Mouse (Mus musculus) heart, embryonic 15.5 days (tissue): ENCODE measurements around the gene Atrnl1. TPM values are rescaled to one million over a fixed set of nuclear protein-coding genes. Genes with fewer than 3 reads are reported as not detected.

Experiments used
- ATAC-seq: fragments of 200-750 bp; cut with Nextera tagmentation; replicated peaks from 2 replicates; pipeline ENCODE4 v1.8.0; 2017; ENCODE audit warnings: low read depth, moderate TSS enrichment; ENCODE audit not compliant: insufficient number of reproducible peaks, insufficient read depth, low FRiP score
- H3K27ac ChIP-seq: fragments of 300-500 bp; sonication (generic); 2 replicates; pipeline ENCODE4 v1.5.1; 2015; ENCODE audit warnings: mild to moderate bottlenecking, inconsistent platforms
- H3K27me3 ChIP-seq: fragments of 300-500 bp; sonication (generic); 2 replicates; pipeline ENCODE4 v1.6.1; 2015; ENCODE audit warnings: inconsistent platforms
- H3K36me3 ChIP-seq: fragments of 300-500 bp; sonication (generic); 2 replicates; pipeline ENCODE4 v1.6.1; 2015; ENCODE audit warnings: mild to moderate bottlenecking, inconsistent platforms
- H3K4me1 ChIP-seq: fragments of 300-500 bp; sonication (generic); replicated peaks from 2 replicates; pipeline ENCODE4 v1.6.1; 2015; ENCODE audit warnings: inconsistent platforms
- H3K4me2 ChIP-seq: fragments of 300-500 bp; sonication (generic); 2 replicates; pipeline ENCODE4 v1.6.1; 2015; ENCODE audit warnings: inconsistent platforms, mild to moderate bottlenecking, moderate library complexity
- H3K4me3 ChIP-seq: fragments of 300-500 bp; sonication (generic); 2 replicates; pipeline ENCODE4 v1.5.1; 2015; ENCODE audit warnings: mild to moderate bottlenecking, inconsistent platforms
- H3K9ac ChIP-seq: fragments of 300-500 bp; sonication (generic); 2 replicates; pipeline ENCODE4 v1.6.1; 2015; ENCODE audit warnings: mild to moderate bottlenecking, inconsistent platforms
- H3K9me3 ChIP-seq: fragments of 300-500 bp; sonication (generic); replicated peaks from 2 replicates; pipeline ENCODE4 v1.6.1; 2016; ENCODE audit warnings: inconsistent platforms
- WGBS: fragments of 180-500 bp; shearing (Covaris S2); methylation state at CpG from one replicate; pipeline ENCODE4 v1.1.7; 2015; ENCODE audit warnings: mixed read lengths; 5-methylcytosine and 5-hydroxymethylcytosine counted together
- polyA plus RNA-seq: library from polyadenylated mRNA; unstranded; fragments of >200 nt; fragmentation: Nextera tagmentation; extraction: Ambion mirVana; gene quantifications from 2 replicates; pipeline ENCODE4 v1.2.1, GENCODE M21; 2015

Gene Atrnl1
- polyA plus RNA-seq, 1 experiment from 2014 or later, result 2.9 TPM

GRCm38 (mm10) chr19:57926941-57927471, 316.2 kb downstream of the Atrnl1 start:
- no peaks in the 10 kb centered on the region for H3K9me3 ChIP-seq
- H3K27me3 ChIP-seq, result no peaks in the 10 kb centered on the region
- no peak for ATAC-seq
- 48% methylated on average over 10 of the region's 10 CpGs for WGBS
- no peak overlapping the region for H3K4me3 ChIP-seq
- H3K36me3 ChIP-seq, result no peaks in the 10 kb centered on the region
- H3K27ac ChIP-seq, result no peak overlapping the region
- no peak overlapping the region for H3K9ac ChIP-seq
- peaks cover 10% of the 10 kb centered on the region for H3K4me1 ChIP-seq
- H3K4me2 ChIP-seq, result no peak overlapping the region

GRCm38 (mm10) chr19:57927566-57928523, 317.0 kb downstream of the Atrnl1 start:
- ATAC-seq, result no peak
- H3K9ac ChIP-seq, result no peak overlapping the region
- no peak overlapping the region for H3K4me3 ChIP-seq
- H3K4me2 ChIP-seq, result no peak overlapping the region
- peaks cover 10% of the 10 kb centered on the region for H3K4me1 ChIP-seq
- no peaks in the 10 kb centered on the region for H3K27me3 ChIP-seq
- no peaks in the 10 kb centered on the region for H3K9me3 ChIP-seq
- H3K27ac ChIP-seq, result no peak overlapping the region
- H3K36me3 ChIP-seq, result no peaks in the 10 kb centered on the region
- WGBS, result 55% methylated on average over 11 of the region's 11 CpGs

DNA sequence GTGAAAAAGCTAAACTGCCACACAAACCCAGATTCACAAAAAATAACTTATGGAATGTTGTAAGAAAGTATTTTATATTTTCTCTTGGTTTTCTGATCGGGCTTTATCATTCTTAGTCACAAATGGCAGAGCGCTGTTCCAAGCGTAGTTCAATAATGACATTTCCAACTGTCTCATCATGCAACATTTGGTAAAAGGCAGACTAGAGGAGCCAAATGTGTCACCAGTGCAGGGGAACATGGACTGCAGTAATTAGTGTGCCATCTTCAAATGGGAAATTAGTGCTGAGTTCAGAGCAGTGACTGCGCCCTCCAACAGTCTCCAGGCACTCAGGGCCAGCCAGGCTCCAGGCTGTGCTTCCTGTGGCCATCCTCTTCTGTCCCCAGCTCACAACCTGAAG, 320.8 kb downstream of the Atrnl1 start:
- H3K9me3 ChIP-seq, result no peaks in the 10 kb centered on the region
- no peak for ATAC-seq
- H3K9ac ChIP-seq, result no peak overlapping the region
- H3K27ac ChIP-seq, result no peak overlapping the region
- no peak overlapping the region for H3K4me3 ChIP-seq
- no peaks in the 10 kb centered on the region for H3K36me3 ChIP-seq
- H3K4me1 ChIP-seq, result no peaks in the 10 kb centered on the region
- 95% methylated on average over 4 of the region's 4 CpGs for WGBS
- H3K27me3 ChIP-seq, result no peaks in the 10 kb centered on the region
- H3K4me2 ChIP-seq, result no peak overlapping the region

DNA sequence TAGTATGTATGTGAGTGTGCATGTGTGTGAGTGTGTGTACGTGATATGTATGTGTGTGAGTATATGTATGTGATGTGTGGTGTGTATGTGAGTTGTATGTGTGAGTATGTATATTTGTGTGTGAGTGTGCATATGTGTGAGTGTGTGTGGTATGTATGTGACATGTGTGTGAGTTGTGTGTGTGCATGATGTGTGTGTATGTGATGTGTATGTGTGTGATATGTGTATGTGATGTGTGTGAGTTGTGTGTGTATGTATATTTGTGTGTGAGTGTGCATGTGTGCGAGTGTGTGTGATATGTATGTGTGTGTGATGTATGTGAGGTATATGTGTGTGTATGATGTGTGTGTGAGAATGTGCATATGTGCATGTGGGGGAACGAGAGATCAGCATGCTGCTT, 326.0 kb downstream of the Atrnl1 start:
- Histone ChIP-seq H3K27ac (no peak overlapping the region), H3K36me3 (no peaks in the 10 kb centered on the region), H3K4me3 (no peak overlapping the region), H3K9me3 (no peaks in the 10 kb centered on the region), H3K4me1 (no peaks in the 10 kb centered on the region), H3K9ac (no peak overlapping the region), H3K27me3 (no peaks in the 10 kb centered on the region), H3K4me2 (no peak overlapping the region)
- ATAC-seq, result no peak
- 86% methylated on average over 3 of the region's 3 CpGs for WGBS

DNA sequence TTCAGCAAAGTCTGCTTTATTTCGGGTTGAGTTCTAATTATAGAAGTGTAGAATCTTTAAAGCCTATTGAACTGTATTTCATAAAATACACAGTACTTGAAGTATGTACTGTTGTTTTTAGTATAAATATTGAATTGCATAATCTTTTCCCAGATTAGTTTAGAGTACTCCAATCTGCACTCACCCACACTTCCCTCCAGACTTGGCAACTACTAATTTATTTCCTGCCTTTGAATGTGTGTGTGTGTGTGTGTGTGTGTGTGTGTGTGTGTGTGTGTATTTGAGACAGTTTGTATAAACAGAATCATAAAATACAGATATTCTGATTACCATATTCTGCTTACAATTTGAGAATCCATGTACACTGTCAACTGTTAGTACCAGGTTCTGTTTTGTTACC, 328.3 kb downstream of the Atrnl1 start:
- H3K9me3 ChIP-seq, result no peaks in the 10 kb centered on the region
- no peaks in the 10 kb centered on the region for H3K36me3 ChIP-seq
- H3K9ac ChIP-seq, result no peak overlapping the region
- 69% methylated on average over 1 of the region's 1 CpGs for WGBS
- no peak overlapping the region for H3K4me2 ChIP-seq
- no peak overlapping the region for H3K27ac ChIP-seq
- no peaks in the 10 kb centered on the region for H3K27me3 ChIP-seq
- H3K4me3 ChIP-seq, result no peak overlapping the region
- no peak for ATAC-seq
- H3K4me1 ChIP-seq, result no peaks in the 10 kb centered on the region

DNA sequence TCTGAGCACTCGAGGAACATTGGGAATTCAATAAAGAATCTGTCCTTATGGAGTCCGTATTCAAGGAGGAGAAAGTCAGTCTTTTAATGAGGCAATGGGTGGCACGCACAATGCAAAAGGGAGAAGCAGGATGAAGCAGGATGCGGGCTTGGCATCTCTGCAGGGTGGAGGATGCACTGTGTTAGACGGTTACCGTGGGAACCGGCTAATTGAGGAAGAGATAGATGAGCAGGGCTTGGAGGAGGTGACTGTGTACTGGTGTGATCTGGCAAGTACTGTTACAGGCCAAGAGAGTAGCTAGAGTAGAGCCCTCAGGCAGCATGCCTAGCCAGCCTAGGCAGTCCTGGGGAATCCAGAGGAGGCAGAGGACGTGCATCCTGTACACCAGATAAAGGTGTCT, 330.7 kb downstream of the Atrnl1 start:
- WGBS, result 68% methylated on average over 8 of the region's 8 CpGs
- H3K4me2 ChIP-seq, result no peak overlapping the region

GRCm38 (mm10) chr19:57942281-57942680, 331.4 kb downstream of the Atrnl1 start:
- Histone ChIP-seq H3K4me2 (no peak overlapping the region), H3K27ac (no peak overlapping the region), H3K4me1 (no peaks in the 10 kb centered on the region), H3K4me3 (no peak overlapping the region), H3K36me3 (no peaks in the 10 kb centered on the region), H3K9ac (no peak overlapping the region), H3K27me3 (no peaks in the 10 kb centered on the region), H3K9me3 (no peaks in the 10 kb centered on the region)
- ATAC-seq, result no peak
- WGBS, result 81% methylated on average over 14 of the region's 14 CpGs

More for the DNA sequence above, 330.7 kb downstream of the Atrnl1 start:
- Histone ChIP-seq H3K36me3 (no peaks in the 10 kb centered on the region), H3K27ac (no peak overlapping the region), H3K9me3 (no peaks in the 10 kb centered on the region), H3K4me3 (no peak overlapping the region), H3K27me3 (no peaks in the 10 kb centered on the region), H3K9ac (no peak overlapping the region), H3K4me1 (no peaks in the 10 kb centered on the region)
- no peak for ATAC-seq

DNA sequence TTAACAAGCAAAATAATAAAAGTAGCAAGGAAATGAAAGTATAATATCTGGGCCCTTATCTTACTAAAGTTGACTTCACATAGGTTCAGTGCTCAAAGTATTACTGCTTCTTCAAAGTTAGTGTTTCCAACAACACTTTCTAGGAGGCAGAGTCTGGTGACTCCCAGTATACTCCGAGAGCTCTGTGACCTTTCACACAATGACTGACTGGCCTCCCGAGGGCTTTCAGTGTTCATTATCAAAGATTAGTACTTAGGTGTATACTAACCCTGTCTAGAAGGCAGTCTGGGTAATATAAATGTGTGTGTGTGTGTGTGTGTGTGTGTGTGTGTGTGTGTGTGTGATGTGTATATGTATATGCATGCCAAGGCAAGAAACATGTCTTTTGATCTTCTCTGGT, 332.5 kb downstream of the Atrnl1 start:
- no peak overlapping the region for H3K4me2 ChIP-seq
- ATAC-seq, result no peak
- H3K9me3 ChIP-seq, result no peaks in the 10 kb centered on the region
- H3K27me3 ChIP-seq, result no peaks in the 10 kb centered on the region
- H3K4me3 ChIP-seq, result no peak overlapping the region
- H3K4me1 ChIP-seq, result no peaks in the 10 kb centered on the region
- no peak overlapping the region for H3K9ac ChIP-seq
- 49% methylated on average over 2 of the region's 2 CpGs for WGBS
- H3K27ac ChIP-seq, result no peak overlapping the region
- H3K36me3 ChIP-seq, result no peaks in the 10 kb centered on the region

DNA sequence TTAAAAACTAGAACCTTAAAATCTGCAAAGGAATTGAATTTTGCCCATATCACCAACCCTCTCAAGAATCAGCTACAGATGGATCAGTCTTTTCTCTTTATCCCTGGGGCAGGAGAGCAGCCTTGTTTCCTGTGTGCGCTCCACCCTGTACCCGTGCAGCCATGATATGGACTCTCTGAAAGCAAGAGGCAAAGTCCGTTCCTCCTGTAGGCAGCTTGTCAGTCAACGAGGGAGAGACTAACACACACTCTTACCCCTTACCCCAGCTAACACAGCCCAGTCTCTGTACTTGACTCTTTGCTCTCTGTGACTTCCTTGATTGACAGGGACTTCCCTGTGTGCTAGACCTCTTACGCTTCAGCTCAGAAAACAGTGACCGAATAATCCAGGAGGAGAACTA, 333.8 kb downstream of the Atrnl1 start:
- H3K36me3 ChIP-seq, result no peaks in the 10 kb centered on the region
- H3K27ac ChIP-seq, result no peak overlapping the region
- H3K27me3 ChIP-seq, result no peaks in the 10 kb centered on the region
- no peaks in the 10 kb centered on the region for H3K9me3 ChIP-seq
- no peaks in the 10 kb centered on the region for H3K4me1 ChIP-seq
- no peak overlapping the region for H3K4me3 ChIP-seq
- no peak overlapping the region for H3K4me2 ChIP-seq
- WGBS, result 87% methylated on average over 6 of the region's 6 CpGs
- no peak overlapping the region for H3K9ac ChIP-seq
- no peak for ATAC-seq

GRCm38 (mm10) chr19:57945626-57946250, 334.9 kb downstream of the Atrnl1 start:
- Histone ChIP-seq H3K4me2 (no peak overlapping the region), H3K27ac (no peak overlapping the region), H3K9me3 (no peaks in the 10 kb centered on the region), H3K4me1 (no peaks in the 10 kb centered on the region), H3K36me3 (no peaks in the 10 kb centered on the region), H3K27me3 (no peaks in the 10 kb centered on the region), H3K4me3 (no peak overlapping the region), H3K9ac (no peak overlapping the region)
- 76% methylated on average over 4 of the region's 4 CpGs for WGBS
- no peak for ATAC-seq

DNA sequence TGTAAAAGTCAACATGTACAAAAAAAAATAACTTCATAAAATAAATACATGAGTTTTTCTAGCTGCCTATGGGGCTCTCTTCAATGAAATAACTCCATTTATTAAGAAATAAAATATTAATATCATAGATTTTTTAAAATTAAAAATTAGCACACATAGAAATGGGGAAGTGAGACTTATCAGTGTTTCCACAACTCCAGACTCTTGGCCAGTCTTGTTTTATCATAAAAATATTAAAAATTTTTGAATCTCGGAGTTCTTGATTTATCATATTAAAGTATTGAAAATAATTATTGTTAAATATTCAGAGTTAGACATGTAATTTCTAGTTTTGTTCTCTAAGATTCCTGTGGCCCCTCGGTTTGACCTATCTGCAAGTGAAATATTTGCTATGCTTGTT, 337.7 kb downstream of the Atrnl1 start:
- no peak overlapping the region for H3K4me2 ChIP-seq
- H3K4me3 ChIP-seq, result no peak overlapping the region
- H3K36me3 ChIP-seq, result no peaks in the 10 kb centered on the region
- 93% methylated on average over 2 of the region's 2 CpGs for WGBS
- H3K27ac ChIP-seq, result no peak overlapping the region
- ATAC-seq, result no peak
- no peak overlapping the region for H3K9ac ChIP-seq
- no peaks in the 10 kb centered on the region for H3K9me3 ChIP-seq
- no peaks in the 10 kb centered on the region for H3K4me1 ChIP-seq
- no peaks in the 10 kb centered on the region for H3K27me3 ChIP-seq
